Mouse (Mus musculus): ENCODE data around the gene Bmp6. TPM values are rescaled to one million over a fixed set of nuclear protein-coding genes. Genes with fewer than 3 reads are reported as not detected.

The Bmp6 gene
- polyA plus RNA-seq, 1 experiment: not detected

DNA sequence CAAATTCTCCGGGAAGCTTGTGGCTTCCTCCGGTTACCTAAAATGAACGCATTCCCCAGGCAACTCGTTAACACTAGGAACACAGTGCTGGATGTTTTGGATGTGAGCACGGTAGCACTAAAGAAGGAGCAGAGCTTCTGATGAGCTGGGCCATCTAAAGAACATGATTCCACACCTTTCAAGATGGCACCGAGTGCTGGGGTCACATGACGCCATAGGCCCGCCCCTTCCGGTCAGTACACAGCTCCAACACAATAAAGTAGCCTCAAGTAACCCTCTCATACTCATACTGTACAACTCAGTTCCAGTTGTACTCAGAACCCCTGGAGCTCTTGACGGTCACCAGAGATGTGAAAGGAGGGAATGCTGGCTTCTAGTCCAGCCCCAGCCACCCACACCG lies 171.7 kb downstream of the Bmp6 start:
- peaks cover 100% of the 10 kb centered on the region for H3K36me3 ChIP-seq (replicated peaks; ENCODE audit: low read length)
- no peaks in the 10 kb centered on the region for H3K27me3 ChIP-seq (replicated peaks)
- H3K4me3 ChIP-seq (replicated peaks): no peak overlapping the region
- no peak for TF ChIP-seq FLI1 (IDR thresholded peaks at IDR 0.05; ENCODE audit: low read length)
- TF ChIP-seq GATA1 (IDR thresholded peaks at IDR 0.05; ENCODE audit: borderline replicate concordance, low read length): no peak
- H3K9me3 ChIP-seq: no peaks in the 10 kb centered on the region
- peaks cover 35% of the 10 kb centered on the region for H3K4me1 ChIP-seq

DNA sequence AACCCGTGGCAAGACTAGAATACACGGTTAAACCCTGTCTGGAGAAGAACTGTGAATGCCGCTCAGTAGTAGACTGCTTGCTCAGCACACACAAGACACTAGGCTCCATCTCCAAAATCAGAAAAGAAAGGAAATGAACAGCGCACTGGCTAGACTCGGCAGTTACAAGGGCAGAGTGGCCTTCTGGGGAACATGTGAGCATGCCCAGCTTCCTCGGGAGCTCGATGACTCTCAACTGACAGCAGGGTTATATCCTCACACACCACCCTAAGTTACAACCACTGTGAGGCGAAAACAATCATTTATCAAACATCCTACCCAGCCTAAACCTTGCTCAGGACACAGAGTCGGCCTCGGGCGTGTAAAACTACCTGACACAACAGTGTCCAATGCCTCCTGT lies 175.4 kb downstream of the Bmp6 start:
- Histone ChIP-seq H3K9me3 (no peaks in the 10 kb centered on the region), H3K27me3 (replicated peaks) (no peaks in the 10 kb centered on the region), H3K36me3 (replicated peaks; ENCODE audit: low read length) (peaks cover 93% of the 10 kb centered on the region), H3K4me3 (replicated peaks) (no peak overlapping the region), H3K4me1 (peaks cover 16% of the 10 kb centered on the region)
- TF ChIP-seq GATA1 (IDR thresholded peaks at IDR 0.05; ENCODE audit: borderline replicate concordance, low read length) (no peak), FLI1 (IDR thresholded peaks at IDR 0.05; ENCODE audit: low read length) (no peak)

DNA sequence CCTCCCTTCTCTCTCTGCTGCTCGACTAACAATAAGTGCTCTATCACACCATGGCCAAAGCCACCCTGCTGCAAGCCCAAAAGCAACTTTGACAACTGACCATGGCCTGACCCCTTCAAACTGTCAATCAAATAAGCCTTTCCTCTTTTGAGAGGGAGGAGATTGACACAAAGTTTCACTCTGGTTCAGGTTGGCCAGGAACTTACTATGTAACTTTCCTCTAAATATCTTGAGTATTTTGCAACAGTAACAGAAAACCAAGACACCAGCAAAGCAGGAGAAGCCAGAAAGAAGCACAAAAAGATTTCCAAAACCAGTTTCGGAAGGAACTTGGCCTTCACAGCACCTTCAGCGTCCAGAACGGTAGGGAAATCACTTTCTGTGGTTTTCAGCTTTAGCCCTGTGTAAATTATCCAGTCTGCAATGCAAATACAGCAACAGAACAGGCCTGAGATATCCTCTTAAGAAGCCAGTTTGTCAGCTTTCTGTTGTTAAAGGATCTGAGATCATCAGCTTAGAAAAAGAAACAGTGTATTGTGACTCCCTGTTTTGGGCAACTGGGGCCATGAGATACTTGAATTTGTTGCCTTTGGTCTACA lies 177.2 kb downstream of the Bmp6 start:
- H3K9me3 ChIP-seq: no peaks in the 10 kb centered on the region
- TF ChIP-seq FLI1 (IDR thresholded peaks at IDR 0.05; ENCODE audit: low read length): no peak
- no peak for TF ChIP-seq GATA1 (IDR thresholded peaks at IDR 0.05; ENCODE audit: borderline replicate concordance, low read length)
- H3K4me3 ChIP-seq (replicated peaks): no peak overlapping the region
- peaks cover 33% of the 10 kb centered on the region for H3K4me1 ChIP-seq
- H3K27me3 ChIP-seq (replicated peaks): no peaks in the 10 kb centered on the region
- H3K36me3 ChIP-seq (replicated peaks; ENCODE audit: low read length): peaks cover 79% of the 10 kb centered on the region

DNA sequence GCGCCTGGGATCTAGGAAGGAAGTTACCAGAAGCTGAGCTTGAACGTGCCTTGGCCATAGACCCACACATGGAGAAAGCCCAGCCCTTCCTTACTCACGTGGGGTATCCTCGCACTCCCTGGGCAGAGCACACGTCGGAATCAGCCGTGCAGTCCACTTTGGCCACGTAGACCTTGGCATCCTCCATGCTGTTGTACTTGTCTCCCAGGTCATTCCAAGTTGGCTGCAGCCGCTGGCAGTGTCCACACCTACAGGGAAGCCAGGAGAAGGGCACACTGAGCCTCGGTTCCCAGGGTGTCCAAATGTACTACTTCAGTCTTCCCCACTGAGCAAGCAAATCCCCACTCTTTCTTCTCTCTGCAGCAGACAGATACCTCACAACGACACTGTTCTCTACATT lies 178.3 kb downstream of the Bmp6 start:
- Histone ChIP-seq H3K4me3 (replicated peaks) (peak overlapping the region; percentile 24), H3K27me3 (replicated peaks) (no peaks in the 10 kb centered on the region), H3K9me3 (no peaks in the 10 kb centered on the region), H3K36me3 (replicated peaks; ENCODE audit: low read length) (peaks cover 68% of the 10 kb centered on the region), H3K4me1 (peaks cover 39% of the 10 kb centered on the region)
- TF ChIP-seq GATA1 (IDR thresholded peaks at IDR 0.05; ENCODE audit: borderline replicate concordance, low read length) (no peak), FLI1 (IDR thresholded peaks at IDR 0.05; ENCODE audit: low read length) (no peak)

DNA sequence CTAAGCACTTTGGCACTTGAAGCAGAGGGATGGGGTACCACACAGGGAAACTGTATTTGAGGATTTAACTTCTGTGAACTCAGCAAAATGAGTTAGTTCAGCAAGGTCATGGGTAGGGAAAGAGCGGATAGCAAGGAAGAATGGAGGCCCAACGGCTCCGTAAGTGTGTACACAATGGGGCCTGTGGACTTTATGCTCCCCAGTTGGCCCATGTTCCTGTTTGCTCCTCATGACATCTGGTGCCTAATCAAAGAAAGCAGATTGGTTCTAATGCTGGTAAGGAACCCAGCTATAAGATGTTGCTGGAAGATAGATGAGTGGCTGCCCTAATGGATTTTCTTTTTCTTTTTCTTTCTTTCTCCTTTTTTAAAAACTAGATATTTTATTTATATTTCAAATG lies 180.4 kb downstream of the Bmp6 start:
- peaks cover 45% of the 10 kb centered on the region for H3K4me1 ChIP-seq
- no peaks in the 10 kb centered on the region for H3K9me3 ChIP-seq
- peaks cover 47% of the 10 kb centered on the region for H3K36me3 ChIP-seq (replicated peaks; ENCODE audit: low read length)
- TF ChIP-seq GATA1 (IDR thresholded peaks at IDR 0.05; ENCODE audit: borderline replicate concordance, low read length) (no peak), FLI1 (IDR thresholded peaks at IDR 0.05; ENCODE audit: low read length) (no peak)
- H3K4me3 ChIP-seq (replicated peaks): no peak overlapping the region
- H3K27me3 ChIP-seq (replicated peaks): peaks cover 17% of the 10 kb centered on the region

DNA sequence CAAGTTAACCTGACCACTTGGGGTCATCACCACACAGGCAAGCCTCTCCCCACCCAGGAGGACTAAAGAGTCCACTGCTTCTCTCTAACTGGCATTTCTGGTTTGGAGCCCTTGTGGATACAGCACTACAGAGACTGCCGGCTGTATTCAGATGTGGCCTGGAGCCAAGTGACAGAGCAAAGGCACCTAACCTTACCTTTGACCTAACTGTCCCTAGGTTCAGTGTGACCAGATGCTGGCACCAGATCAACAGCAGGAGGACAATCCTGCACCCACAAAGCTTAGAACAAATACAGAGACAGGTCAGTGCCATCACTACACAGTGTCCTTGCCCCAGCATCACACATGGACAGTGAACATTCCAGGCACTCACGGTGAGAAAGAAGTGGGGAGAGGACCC lies 181.2 kb downstream of the Bmp6 start:
- no peaks in the 10 kb centered on the region for H3K9me3 ChIP-seq
- H3K4me3 ChIP-seq (replicated peaks): peak overlapping the region; percentile 39
- H3K36me3 ChIP-seq (replicated peaks; ENCODE audit: low read length): peaks cover 39% of the 10 kb centered on the region
- peaks cover 41% of the 10 kb centered on the region for H3K4me1 ChIP-seq
- TF ChIP-seq GATA1 (IDR thresholded peaks at IDR 0.05; ENCODE audit: borderline replicate concordance, low read length): no peak
- no peak for TF ChIP-seq FLI1 (IDR thresholded peaks at IDR 0.05; ENCODE audit: low read length)
- peaks cover 22% of the 10 kb centered on the region for H3K27me3 ChIP-seq (replicated peaks)

DNA sequence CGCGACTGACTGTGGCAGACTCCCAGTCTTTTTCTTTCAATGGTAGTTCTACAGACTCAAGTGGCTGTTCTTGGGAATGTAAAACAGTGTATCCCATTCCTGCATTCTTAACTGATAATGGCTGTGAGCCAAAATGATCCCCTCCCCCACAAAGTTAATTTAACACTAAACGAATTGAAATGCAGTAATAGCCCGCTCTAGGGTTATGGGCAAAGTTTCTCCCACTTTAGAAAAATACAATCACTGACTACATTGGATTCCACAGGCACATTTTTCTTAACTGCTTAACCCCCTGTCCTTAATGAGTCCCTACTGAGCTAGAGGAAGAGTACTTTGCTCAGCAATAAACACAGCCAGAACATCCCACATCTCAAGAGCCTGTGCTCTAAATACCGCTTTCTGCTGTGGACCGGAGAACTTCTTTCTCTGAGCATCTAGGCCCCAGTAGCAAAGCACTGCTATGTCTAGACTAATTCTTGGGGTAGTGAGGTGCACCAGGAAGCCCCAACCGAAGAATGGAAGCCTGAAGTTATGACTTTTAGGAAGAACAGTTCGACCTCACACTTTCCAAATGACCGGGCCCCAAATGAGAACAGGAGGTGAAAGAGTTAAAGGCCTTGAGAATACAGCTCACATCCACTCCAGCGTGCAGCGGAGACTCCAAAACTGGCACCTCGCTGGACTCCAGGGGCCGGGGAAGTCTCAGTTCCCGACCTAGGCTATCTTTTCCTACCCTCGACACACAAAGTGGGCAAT lies 182.3 kb downstream of the Bmp6 start:
- no peak for TF ChIP-seq FLI1 (IDR thresholded peaks at IDR 0.05; ENCODE audit: low read length)
- no peak for TF ChIP-seq GATA1 (IDR thresholded peaks at IDR 0.05; ENCODE audit: borderline replicate concordance, low read length)
- H3K36me3 ChIP-seq (replicated peaks; ENCODE audit: low read length): peaks cover 28% of the 10 kb centered on the region
- no peaks in the 10 kb centered on the region for H3K9me3 ChIP-seq
- H3K4me3 ChIP-seq (replicated peaks): peak overlapping the region; percentile 98
- peaks cover 41% of the 10 kb centered on the region for H3K4me1 ChIP-seq
- peaks cover 27% of the 10 kb centered on the region for H3K27me3 ChIP-seq (replicated peaks)

DNA sequence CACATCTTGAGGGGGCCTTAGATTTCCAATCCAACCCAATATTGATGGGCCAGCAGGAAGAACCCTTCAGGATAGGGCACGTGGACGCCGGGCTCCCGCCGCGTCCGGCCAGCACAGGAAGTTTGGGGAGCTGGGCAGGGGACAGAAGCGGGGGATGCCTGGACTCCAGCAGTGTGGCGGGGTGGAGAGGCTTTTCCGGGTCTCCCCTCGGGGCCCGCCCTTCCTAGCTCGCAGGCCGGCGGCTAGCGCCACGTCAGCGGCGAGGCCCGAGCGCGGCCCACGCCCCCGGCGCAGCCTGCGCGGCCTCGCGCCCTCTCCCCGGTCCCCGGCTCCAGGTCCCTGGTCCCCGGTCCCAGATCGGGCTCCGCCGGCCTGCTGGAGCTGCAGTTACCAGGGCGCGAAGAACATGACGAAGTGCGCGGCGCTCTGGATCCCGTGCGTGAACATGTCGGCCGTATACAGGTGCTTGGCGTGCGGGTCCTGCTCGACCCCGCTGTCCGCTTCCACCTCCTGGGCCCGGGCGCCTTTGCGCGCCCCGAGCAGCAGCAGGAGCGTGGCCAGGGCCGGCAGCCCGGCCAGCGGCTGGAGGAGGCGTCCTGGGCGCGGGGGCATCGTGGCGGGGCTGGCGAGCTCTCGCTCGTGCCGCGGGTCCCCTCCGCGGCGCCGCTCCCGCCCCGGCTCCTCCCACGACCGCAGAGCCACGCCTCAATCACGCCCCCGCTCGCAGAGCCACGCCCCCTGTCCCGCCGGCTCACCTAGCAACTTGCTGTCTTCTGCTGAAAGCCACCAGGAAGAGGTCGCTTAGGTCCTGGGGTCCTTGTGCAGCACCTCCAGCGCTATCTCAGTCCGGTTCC lies 183.1 kb downstream of the Bmp6 start:
- TF ChIP-seq GATA1 (IDR thresholded peaks at IDR 0.05; ENCODE audit: borderline replicate concordance, low read length): no peak
- Histone ChIP-seq H3K36me3 (replicated peaks; ENCODE audit: low read length) (peaks cover 20% of the 10 kb centered on the region), H3K4me1 (peaks cover 41% of the 10 kb centered on the region), H3K27me3 (replicated peaks) (peaks cover 31% of the 10 kb centered on the region), H3K4me3 (replicated peaks) (peak overlapping the region; percentile 98), H3K9me3 (no peaks in the 10 kb centered on the region)

DNA sequence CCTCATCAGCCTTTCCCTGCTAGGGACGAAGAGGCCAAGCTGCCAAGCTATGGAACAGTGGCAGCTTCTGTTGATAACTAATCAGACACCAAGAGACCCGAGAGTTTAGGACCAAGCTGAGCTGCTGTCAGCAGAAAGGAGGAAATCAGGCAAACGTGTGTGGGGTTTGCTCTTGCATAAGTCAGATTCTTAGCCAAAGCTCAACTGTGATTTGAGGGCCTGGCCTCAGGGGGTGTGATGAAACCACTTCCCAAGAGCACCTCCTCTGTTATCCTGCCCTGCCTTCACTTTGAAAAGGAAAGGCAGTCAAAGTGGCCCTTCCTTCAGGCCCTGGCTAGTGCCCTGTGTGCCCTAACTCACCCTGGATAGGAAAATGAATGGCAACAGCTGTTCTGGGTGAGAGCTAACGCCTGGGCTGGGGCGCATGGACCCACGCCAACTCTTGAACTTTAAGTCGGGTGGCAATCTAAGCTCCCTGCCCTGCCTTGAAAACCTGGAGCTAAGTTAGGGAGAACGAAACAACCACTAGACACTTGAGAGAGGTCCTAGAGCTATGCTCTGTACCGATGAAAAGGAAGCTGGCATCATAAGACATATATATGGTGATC lies 183.9 kb downstream of the Bmp6 start, which contains the start of gene Txndc5:
Txndc5 (minus strand) TSS at position 138 of the 608 bp plus-strand sequence.
- TF ChIP-seq GATA1 (IDR thresholded peaks at IDR 0.05; ENCODE audit: borderline replicate concordance, low read length) (no peak), FLI1 (IDR thresholded peaks at IDR 0.05; ENCODE audit: low read length) (no peak)
- Histone ChIP-seq H3K36me3 (replicated peaks; ENCODE audit: low read length) (peaks cover 12% of the 10 kb centered on the region), H3K9me3 (no peaks in the 10 kb centered on the region), H3K27me3 (replicated peaks) (peaks cover 38% of the 10 kb centered on the region), H3K4me1 (peaks cover 42% of the 10 kb centered on the region), H3K4me3 (replicated peaks) (peak within 1 kb of the TSS; percentile 98)
